Mouse (Mus musculus) olfactory bulb, adult 2 months (tissue): ENCODE results near the gene Ociad2. TPM values are rescaled to one million over a fixed set of nuclear protein-coding genes. Genes with fewer than 3 reads are reported as not detected.

ENCODE experiments used
- H3K27ac ChIP-seq: fragments of 200-500 bp; 2 replicates; pipeline ENCODE4 v1.5.1; 2012; ENCODE audit warnings: low read depth, low read length; ENCODE audit not compliant: insufficient read depth
- H3K4me1 ChIP-seq: fragments of 200-500 bp; 2 replicates; pipeline ENCODE4 v1.6.1; 2012; ENCODE audit warnings: low read length; ENCODE audit not compliant: control insufficient read depth, insufficient read depth
- H3K4me3 ChIP-seq: fragments of 200-500 bp; 2 replicates; pipeline ENCODE4 v1.5.1; 2012; ENCODE audit warnings: mild to moderate bottlenecking, low read depth, low read length, moderate library complexity; ENCODE audit not compliant: insufficient read depth
- CTCF ChIP-seq: fragments of 200-500 bp; IDR thresholded peaks from 2 replicates; pipeline ENCODE4 v1.5.1; 2012; ENCODE audit warnings: low read depth, mild to moderate bottlenecking, low read length, moderate library complexity; ENCODE audit not compliant: insufficient read depth
- POLR2A ChIP-seq: fragments of 200-500 bp; IDR thresholded peaks from 2 replicates; pipeline ENCODE4 v1.6.1; 2012; ENCODE audit warnings: mild to moderate bottlenecking, low read depth, low read length, moderate library complexity; ENCODE audit not compliant: insufficient read depth
- WGBS: fragments of 180-500 bp; shearing (Covaris S2); methylation state at CpG from one replicate; pipeline ENCODE4 v1.1.7; 2018; 5-methylcytosine and 5-hydroxymethylcytosine counted together
- polyA plus RNA-seq: library from polyadenylated mRNA; stranded (reverse); fragments of >200 nt; gene quantifications from 2 replicates; pipeline ENCODE4 v1.2.4, GENCODE M21; 2012; ENCODE audit warnings: low replicate concordance; ENCODE audit not compliant: missing spikeins, insufficient read depth, insufficient read length

Gene Ociad2
- polyA plus RNA-seq, 1 experiment = 451 TPM

- Histone ChIP-seq H3K27ac (peak overlapping the region; percentile 78), H3K4me3 (no peak overlapping the region), H3K4me1 (peaks cover 23% of the 10 kb centered on the region)
- WGBS = 40% methylated on average over 3 of the region's 3 CpGs
- TF ChIP-seq CTCF = no peak
- TF ChIP-seq POLR2A = no peak
These were observed 32.4 kb upstream of the Ociad2 start for GRCm38 (mm10) chr5:73373184-73373583.

- Histone ChIP-seq H3K4me1 (peaks cover 23% of the 10 kb centered on the region), H3K27ac (peak overlapping the region; percentile 78), H3K4me3 (no peak overlapping the region)
- 74% methylated on average over 5 of the region's 5 CpGs for WGBS
- TF ChIP-seq POLR2A = no peak
- no peak for TF ChIP-seq CTCF
These were observed 31.8 kb upstream of the Ociad2 start for GRCm38 (mm10) chr5:73372601-73373000.

- 22% methylated on average over 3 of the region's 3 CpGs for WGBS
- peaks cover 23% of the 10 kb centered on the region for H3K4me1 ChIP-seq
- no peak overlapping the region for H3K4me3 ChIP-seq
- TF ChIP-seq CTCF (no peak), POLR2A (no peak)
- peak overlapping the region; percentile 79; the same call in 1 of the 2 replicates for H3K27ac ChIP-seq
These were observed 28.9 kb upstream of the Ociad2 start for GRCm38 (mm10) chr5:73369731-73370130.

DNA sequence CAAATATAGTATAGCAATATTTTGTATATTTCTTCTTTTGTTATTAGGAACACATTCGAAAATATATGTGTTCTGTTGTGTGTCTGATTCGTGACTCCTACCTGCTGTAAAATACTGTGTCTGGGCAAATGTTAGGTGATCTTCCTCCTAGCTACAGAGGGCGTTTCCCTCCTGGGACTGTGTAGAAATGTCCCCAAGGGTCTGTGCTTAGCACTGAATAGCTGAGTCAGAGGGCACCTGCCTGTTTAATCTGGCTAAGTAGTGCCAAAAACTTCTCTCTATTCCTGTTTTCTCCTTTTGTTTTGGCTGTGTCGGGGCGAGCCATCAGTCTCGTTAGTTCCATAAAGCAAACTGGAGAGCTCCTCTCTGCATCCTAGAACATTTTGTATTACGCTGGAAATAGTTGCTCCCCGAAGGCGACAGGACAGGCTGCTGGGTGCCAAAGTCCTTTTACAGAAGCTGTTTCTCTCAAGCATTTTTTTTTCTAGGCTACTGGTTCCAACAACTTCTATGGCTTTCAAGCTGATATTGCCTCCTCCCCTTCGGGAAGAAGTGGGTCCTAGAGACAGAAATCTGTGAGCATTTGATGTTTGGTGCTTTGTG, 28.1 kb upstream of the Ociad2 start:
- 37% methylated on average over 10 of the region's 10 CpGs for WGBS
- peak overlapping the region; percentile 79 for H3K27ac ChIP-seq
- TF ChIP-seq POLR2A (no peak), CTCF (no peak)
- peaks cover 19% of the 10 kb centered on the region for H3K4me1 ChIP-seq
- no peak overlapping the region for H3K4me3 ChIP-seq

DNA sequence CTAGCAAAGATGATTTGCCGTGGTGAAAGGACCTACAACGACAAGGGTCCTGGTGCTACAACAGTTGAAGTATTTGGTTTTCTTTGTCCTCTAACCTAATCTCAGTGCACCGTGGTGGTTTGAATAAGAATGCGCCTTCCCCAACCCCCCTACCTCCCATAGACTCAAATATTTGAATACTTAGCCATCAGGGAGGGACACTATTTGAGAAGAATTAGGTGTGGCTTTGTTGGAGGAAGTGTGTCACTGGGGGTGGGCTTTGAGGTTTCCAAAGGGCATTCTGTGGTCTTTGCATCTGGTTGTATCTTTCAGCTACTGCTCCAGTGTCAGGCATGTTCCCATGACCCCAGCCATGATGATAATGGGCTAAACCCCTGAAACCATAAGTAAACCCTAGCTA, 27.1 kb upstream of the Ociad2 start:
- no peak for TF ChIP-seq POLR2A
- no peak for TF ChIP-seq CTCF
- Histone ChIP-seq H3K4me3 (no peak overlapping the region), H3K27ac (no peak overlapping the region), H3K4me1 (peaks cover 16% of the 10 kb centered on the region)
- WGBS = 79% methylated on average over 4 of the region's 4 CpGs

- 94% methylated on average over 2 of the region's 2 CpGs for WGBS
- TF ChIP-seq POLR2A (no peak), CTCF (no peak)
- Histone ChIP-seq H3K4me3 (no peak overlapping the region), H3K4me1 (peaks cover 17% of the 10 kb centered on the region), H3K27ac (no peak overlapping the region)
These were observed 23.5 kb upstream of the Ociad2 start for GRCm38 (mm10) chr5:73364107-73364864.

- Histone ChIP-seq H3K27ac (no peak overlapping the region), H3K4me3 (no peak overlapping the region)
These were observed 22.0 kb upstream of the Ociad2 start for GRCm38 (mm10) chr5:73362791-73363190.

GRCm38 (mm10) chr5:73362338-73362737, 21.5 kb upstream of the Ociad2 start:
- Histone ChIP-seq H3K27ac (no peak overlapping the region), H3K4me1 (peaks cover 11% of the 10 kb centered on the region), H3K4me3 (no peak overlapping the region)
- whole genome bisulfite sequencing = 77% methylated on average over 7 of the region's 7 CpGs
- TF ChIP-seq POLR2A = no peak
- TF ChIP-seq CTCF = no peak

More at GRCm38 (mm10) chr5:73362791-73363190, 22.0 kb upstream of the Ociad2 start:
- TF ChIP-seq CTCF (no peak), POLR2A (no peak)
- WGBS = 54% methylated on average over 5 of the region's 5 CpGs
- peaks cover 11% of the 10 kb centered on the region for H3K4me1 ChIP-seq

- Histone ChIP-seq H3K27ac (no peak overlapping the region), H3K4me3 (no peak overlapping the region), H3K4me1 (peaks cover 11% of the 10 kb centered on the region)
- no peak for TF ChIP-seq POLR2A
- TF ChIP-seq CTCF = no peak
- WGBS = 38% methylated on average over 12 of the region's 12 CpGs
These were observed 19.4 kb upstream of the Ociad2 start for GRCm38 (mm10) chr5:73360240-73360639.

DNA sequence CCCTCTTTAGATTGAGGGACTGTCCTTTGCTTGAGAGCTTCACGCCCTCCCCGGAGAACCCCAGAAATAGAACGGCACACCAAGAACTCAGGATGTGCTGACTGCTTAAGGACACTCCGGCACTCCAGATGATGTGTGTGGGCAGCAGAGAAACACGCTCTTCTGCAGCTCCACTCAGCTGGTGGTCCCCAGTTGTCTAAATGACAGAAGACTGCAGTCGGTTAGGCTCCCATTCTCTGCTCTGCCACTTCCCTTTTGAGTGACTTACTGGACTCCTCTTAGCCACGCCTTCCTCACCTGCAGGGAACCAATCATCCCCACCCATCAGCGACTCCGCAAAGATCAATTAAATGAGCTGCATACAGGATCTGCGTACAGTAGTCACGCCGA, 18.9 kb upstream of the Ociad2 start:
- no peak overlapping the region for H3K4me3 ChIP-seq
- peaks cover 11% of the 10 kb centered on the region for H3K4me1 ChIP-seq
- 0 out of 2 replicates have a peak overlapping the region, but pooled peaks have one; percentile 23 for H3K27ac ChIP-seq
- 30% methylated on average over 12 of the region's 12 CpGs for WGBS
- TF ChIP-seq CTCF (no peak), POLR2A (no peak)
